Mouse (Mus musculus): Measurements from ENCODE around the gene Speg.

DNA sequence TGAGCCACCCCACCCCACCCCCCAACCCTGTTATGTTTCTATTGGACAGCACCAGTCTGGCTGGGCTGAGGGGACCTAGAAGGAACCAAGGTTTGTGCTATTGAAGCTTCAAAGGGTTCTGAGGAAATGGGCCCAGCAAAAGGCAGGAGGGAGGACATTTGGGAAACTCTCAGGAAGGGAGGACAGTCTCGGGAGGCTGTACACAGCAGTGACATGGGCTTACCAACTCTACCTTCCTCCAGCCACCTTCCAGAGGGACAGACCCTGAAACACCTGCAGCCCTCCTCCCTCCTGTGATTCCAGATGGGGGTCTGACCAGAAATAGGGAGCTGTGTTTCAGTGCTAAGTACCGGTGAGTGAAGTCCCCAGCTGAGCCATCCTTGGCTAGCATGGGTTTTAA is 34.6 kb upstream of the Speg start:
- TF ChIP-seq POLR2A (IDR thresholded peaks at IDR 0.05; ENCODE audit: low read depth, low read length) (no peak), CTCF (IDR thresholded peaks at IDR 0.05; ENCODE audit: extremely low read depth, insufficient read depth, insufficient read length, insufficient replicate concordance) (no peak)

Data from spleen, adult 2 months (tissue).